Mouse (Mus musculus) CH12.LX (cell line): ENCODE measurements around the gene Cxcl10. TPM values are rescaled to one million over a fixed set of nuclear protein-coding genes. Genes with fewer than 3 reads are reported as not detected.

Experiments used
- DNase-seq: peaks from one replicate; pipeline ENCODE4 v3.0.0-alpha.2; 2013; ENCODE audit errors: extremely low read depth
- H3K27ac ChIP-seq: 2 replicates; pipeline ENCODE4 v1.5.1; 2012; ENCODE audit warnings: low read depth, mild to moderate bottlenecking, control low read depth, moderate library complexity; ENCODE audit not compliant: insufficient read depth
- H3K27me3 ChIP-seq: replicated peaks from 2 replicates; pipeline ENCODE3; 2012; ENCODE audit warnings: inconsistent platforms
- H3K36me3 ChIP-seq, 2 experiments: replicated peaks in 1 of 2; 2 replicates each; pipeline versions ENCODE3 to v1.6.1; 2012; ENCODE audit warnings: inconsistent platforms in 1 of 2, low read length in 1 of 2, mild to moderate bottlenecking in 1 of 2, mixed read lengths in 1 of 2, moderate library complexity in 1 of 2; ENCODE audit not compliant: control insufficient read depth in 1 of 2, insufficient read depth in 1 of 2
- H3K4me1 ChIP-seq, 2 experiments: 2 replicates each; pipeline ENCODE4 v1.6.1; 2012; ENCODE audit warnings: inconsistent platforms in 1 of 2, moderate library complexity in 1 of 2; ENCODE audit not compliant: insufficient read depth in 2 of 2, control insufficient read depth in 1 of 2
- H3K4me2 ChIP-seq: 2 replicates; pipeline ENCODE4 v1.6.1; 2012; ENCODE audit warnings: low read depth, mild to moderate bottlenecking, control low read depth; ENCODE audit not compliant: poor library complexity, insufficient read depth, severe bottlenecking
- H3K4me3 ChIP-seq, 3 experiments: fragments of 150-350 bp in 1 of 3; sonication (generic) in 1 of 3; replicated peaks in 1 of 3; 2 replicates each; pipeline versions ENCODE3 to v1.5.1; 2011 to 2012; ENCODE audit warnings: low read depth in 2 of 3, low read length in 2 of 3, mild to moderate bottlenecking in 2 of 3, moderate library complexity in 2 of 3, control low read depth in 1 of 3, improper control_type of control experiment in 1 of 3, inconsistent platforms in 1 of 3, mixed read lengths in 1 of 3; ENCODE audit not compliant: poor library complexity in 1 of 3
- H3K79me2 ChIP-seq: replicated peaks from 2 replicates; pipeline ENCODE4 v1.6.1; 2012; ENCODE audit warnings: mild to moderate bottlenecking, moderate library complexity; ENCODE audit not compliant: control insufficient read depth, poor library complexity, insufficient read depth, severe bottlenecking; ENCODE audit errors: extremely low read depth
- H3K9ac ChIP-seq: 2 replicates; pipeline ENCODE4 v1.6.1; 2012; ENCODE audit warnings: low read depth, mild to moderate bottlenecking, control low read depth, moderate library complexity; ENCODE audit not compliant: insufficient read depth
- H3K9me3 ChIP-seq: replicated peaks from 2 replicates; pipeline ENCODE3; 2012; ENCODE audit warnings: low read length, inconsistent platforms, mixed read lengths
- CHD2 ChIP-seq: IDR thresholded peaks from 2 replicates; pipeline ENCODE4 v1.6.1; 2011; ENCODE audit warnings: low read length, improper control_type of control experiment
- E2F4 ChIP-seq: IDR thresholded peaks from 2 replicates; pipeline ENCODE4 v1.6.1; 2011; ENCODE audit warnings: low read depth, low read length, improper control_type of control experiment; ENCODE audit not compliant: insufficient replicate concordance
- ELF1 ChIP-seq: IDR thresholded peaks from 2 replicates; pipeline ENCODE4 v1.6.1; 2014; ENCODE audit warnings: low read depth, mild to moderate bottlenecking, inconsistent platforms, low read length, improper control_type of control experiment
- EP300 ChIP-seq: IDR thresholded peaks from 2 replicates; pipeline ENCODE4 v1.6.1; 2011; ENCODE audit warnings: low read length, improper control_type of control experiment
- GABPA ChIP-seq: IDR thresholded peaks from 2 replicates; pipeline ENCODE4 v1.6.1; 2012; ENCODE audit warnings: low read depth, low read length, improper control_type of control experiment, inconsistent platforms; ENCODE audit not compliant: insufficient replicate concordance
- HCFC1 ChIP-seq: IDR thresholded peaks from 2 replicates; pipeline ENCODE4 v1.6.1; 2012; ENCODE audit warnings: low read depth, mild to moderate bottlenecking, inconsistent platforms, low read length, improper control_type of control experiment
- IRF4 ChIP-seq: IDR thresholded peaks from 2 replicates; pipeline ENCODE4 v1.6.1; 2014; ENCODE audit warnings: low read depth, mild to moderate bottlenecking, inconsistent platforms, low read length, improper control_type of control experiment
- JUND ChIP-seq: conservative IDR thresholded peaks from 2 replicates; pipeline ENCODE4 v1.6.1; 2011; ENCODE audit warnings: low read depth, low read length, improper control_type of control experiment
- MEF2A ChIP-seq: IDR thresholded peaks from 2 replicates; pipeline ENCODE4 v1.6.1; 2014; ENCODE audit warnings: low read depth, mild to moderate bottlenecking, inconsistent platforms, low read length, improper control_type of control experiment, borderline replicate concordance
- MYC ChIP-seq: IDR thresholded peaks from 2 replicates; pipeline ENCODE4 v1.6.1; 2011; ENCODE audit warnings: low read depth, mild to moderate bottlenecking, improper control_type of control experiment, low read length
- NELFE ChIP-seq: IDR thresholded peaks from 2 replicates; pipeline ENCODE4 v1.6.1; 2011; ENCODE audit warnings: low read depth, low read length, improper control_type of control experiment
- NRF1 ChIP-seq: IDR thresholded peaks from 2 replicates; pipeline ENCODE4 v1.6.1; 2014; ENCODE audit warnings: low read depth, mild to moderate bottlenecking, inconsistent platforms, low read length, improper control_type of control experiment, moderate library complexity
- PAX5 ChIP-seq: IDR thresholded peaks from 2 replicates; pipeline ENCODE4 v1.6.1; 2012; ENCODE audit warnings: low read length, inconsistent platforms, mixed read lengths
- RCOR1 ChIP-seq: conservative IDR thresholded peaks from 2 replicates; pipeline ENCODE4 v1.6.1; 2012; ENCODE audit warnings: low read depth, mild to moderate bottlenecking, inconsistent platforms, low read length, improper control_type of control experiment
- SIN3A ChIP-seq: IDR thresholded peaks from 2 replicates; pipeline ENCODE4 v1.6.1; 2012; ENCODE audit warnings: low read length, improper control_type of control experiment, inconsistent platforms
- TBP ChIP-seq: conservative IDR thresholded peaks from 2 replicates; pipeline ENCODE4 v1.6.1; 2011; ENCODE audit warnings: low read depth, low read length, improper control_type of control experiment
- UBTF ChIP-seq: IDR thresholded peaks from 2 replicates; pipeline ENCODE4 v1.6.1; 2012; ENCODE audit warnings: low read depth, mild to moderate bottlenecking, inconsistent platforms, low read length, improper control_type of control experiment, moderate library complexity
- USF1 ChIP-seq: IDR thresholded peaks from 2 replicates; pipeline ENCODE4 v1.6.1; 2014; ENCODE audit warnings: low read depth, mild to moderate bottlenecking, inconsistent platforms, low read length, improper control_type of control experiment
- USF2 ChIP-seq: conservative IDR thresholded peaks from 2 replicates; pipeline ENCODE4 v1.6.1; 2011; ENCODE audit warnings: low read depth, low read length, improper control_type of control experiment
- ZC3H11A ChIP-seq: IDR thresholded peaks from 2 replicates; pipeline ENCODE4 v1.6.1; 2012; ENCODE audit warnings: low read depth, mild to moderate bottlenecking, inconsistent platforms, low read length, improper control_type of control experiment
- ZKSCAN1 ChIP-seq: IDR thresholded peaks from 2 replicates; pipeline ENCODE4 v1.6.1; 2012; ENCODE audit warnings: low read depth, inconsistent platforms, low read length, improper control_type of control experiment, borderline replicate concordance
- dilution Hi-C: fragments of 300-500 bp; cut with MboI; formaldehyde crosslinking; loops from 2 replicates; pipeline ENCODE4 v1.14.3; 2020; ENCODE audit warnings: low sequenced_read_pairs; ENCODE audit not compliant: extremely low pct_unique_long_range_greater_than_20kb, extremely low pct_ligation_motif_present
- in situ Hi-C: fragments of 300-500 bp; cut with MboI; formaldehyde crosslinking; loops from 3 replicates; pipeline ENCODE4 v1.14.3; 2019; ENCODE audit warnings: low sequenced_read_pairs, low pct_ligation_motif_present, low pct_unique_long_range_greater_than_20kb, mixed read lengths
- polyA plus RNA-seq: library from polyadenylated mRNA; unstranded; fragments of >175 nt; gene quantifications from 2 replicates; pipeline ENCODE4 v1.2.1, GENCODE M21; 2012; ENCODE audit warnings: low read depth; ENCODE audit not compliant: insufficient read length
- total RNA-seq, 2 experiments: library from RNA; depleted of rRNA; stranded (reverse); fragments of 300-350 nt in 1 of 2; fragments of >200 nt in 1 of 2; gene quantifications; 2 replicates each; pipeline ENCODE4 v1.2.3; 2012 to 2014

Gene Cxcl10
- total and polyA plus RNA-seq, 3 experiments = 0.30 to 4.9 (median 2.6) TPM

DNA sequence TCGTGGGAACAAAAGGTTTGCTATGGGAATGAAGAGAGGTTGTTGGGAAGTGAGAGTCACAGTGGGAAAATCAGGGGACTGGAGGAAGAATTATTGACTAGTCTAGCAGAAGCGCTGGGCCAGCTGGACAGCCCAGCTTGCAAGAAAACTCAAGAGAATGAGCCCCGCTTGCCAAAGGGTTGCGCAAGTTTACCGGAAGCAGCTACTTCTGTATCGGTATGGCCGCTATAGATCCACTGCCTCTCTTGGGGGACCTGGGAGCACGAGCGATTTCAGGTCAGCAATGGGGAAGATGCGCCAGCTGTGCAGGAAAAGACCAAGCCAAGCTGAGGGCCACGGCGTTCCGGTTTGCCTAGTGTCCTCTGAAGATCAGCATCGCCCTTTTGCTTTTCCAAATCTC is 30.1 kb downstream of the Cxcl10 start:
- Histone ChIP-seq H3K36me3 (no peaks in the 10 kb centered on the region), H3K4me2 (no peak overlapping the region), H3K4me3 (no peak overlapping the region), H3K9me3 (no peaks in the 10 kb centered on the region), H3K9ac (no peak overlapping the region), H3K27ac (no peak overlapping the region), H3K79me2 (no peaks in the 10 kb centered on the region), H3K4me1 (peaks cover 0 to 8% of the 10 kb centered on the region in 2 experiments; a peak in 2 of 4 replicates), H3K27me3 (no peaks in the 10 kb centered on the region)
- in situ Hi-C loops = loop anchor here (5.0 kb wide), 1 partner anchor 59 kb away; no protein-coding TSS in a partner anchor
- no peak for DNase-seq
- dilution Hi-C loops = no loop called here
- no peak for TF ChIP-seq ZKSCAN1
- no peak for TF ChIP-seq USF2
- TF ChIP-seq CHD2 = no peak
- TF ChIP-seq RCOR1 = no peak
- no peak for TF ChIP-seq USF1
- no peak for TF ChIP-seq NRF1
- no peak for TF ChIP-seq MYC
- TF ChIP-seq PAX5 = no peak
- TF ChIP-seq EP300 = no peak
- no peak for TF ChIP-seq TBP
- TF ChIP-seq ELF1 = no peak
- TF ChIP-seq E2F4 = no peak
- no peak for TF ChIP-seq GABPA
- no peak for TF ChIP-seq HCFC1
- TF ChIP-seq MEF2A = no peak
- TF ChIP-seq ZC3H11A = no peak
- no peak for TF ChIP-seq UBTF

DNA sequence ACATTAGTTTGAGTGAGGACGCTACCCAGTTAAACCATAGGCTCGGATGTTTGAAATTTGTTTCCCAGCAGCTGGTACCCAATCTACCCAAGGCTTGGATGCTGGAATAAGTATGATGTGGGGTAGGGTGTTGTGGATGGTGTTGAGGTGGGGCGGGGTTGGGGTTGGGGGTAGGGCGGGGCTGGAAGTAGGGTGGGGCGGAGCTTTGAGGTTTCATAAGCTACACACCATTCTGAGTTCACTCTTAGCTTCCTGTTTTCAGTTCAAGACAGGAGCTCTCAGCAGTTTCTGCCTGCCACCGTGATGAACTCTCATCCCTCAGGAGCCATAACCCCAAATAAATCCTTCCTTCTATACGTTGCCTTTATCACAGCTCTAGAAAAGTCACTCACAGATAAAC is 30.6 kb downstream of the Cxcl10 start:
- H3K27me3 ChIP-seq = no peaks in the 10 kb centered on the region
- TF ChIP-seq JUND = no peak
- TF ChIP-seq USF1 = no peak
- no peak for TF ChIP-seq SIN3A
- no peak for TF ChIP-seq EP300
- no peak for TF ChIP-seq MEF2A
- 0 out of 2 replicates have a peak, but pooled peaks have one; percentile 20 for TF ChIP-seq NELFE
- TF ChIP-seq IRF4 = no peak
- no peaks in the 10 kb centered on the region for H3K9me3 ChIP-seq
- peaks cover 0 to 8% of the 10 kb centered on the region in 2 experiments; a peak in 2 of 4 replicates for H3K4me1 ChIP-seq
- in situ Hi-C loops (loop anchor here (5.0 kb wide), 1 partner anchor 59 kb away; no protein-coding TSS in a partner anchor), dilution Hi-C loops (no loop called here)
- no peak overlapping the region for H3K4me3 ChIP-seq
- H3K9ac ChIP-seq = no peak overlapping the region
- no peak overlapping the region for H3K4me2 ChIP-seq
- peak; percentile 31 for DNase-seq
- no peak overlapping the region for H3K27ac ChIP-seq
- H3K36me3 ChIP-seq = no peaks in the 10 kb centered on the region
- H3K79me2 ChIP-seq = no peaks in the 10 kb centered on the region
